Mouse (Mus musculus) heart, adult 9 months (tissue): ENCODE measurements around the gene Mstn.
A peak's percentile ranks its signal among the peaks of the same experiment; 100 is the strongest.

ENCODE experiments used
- DNase-seq, 2 experiments: peaks; one replicate each; pipeline ENCODE4 v3.0.0; 2022; ENCODE audit warnings: low spot score in 2 of 2

The Mstn gene

GRCm38 (mm10) chr1:53093180-53093579 is 31.7 kb downstream of the Mstn start:
- no peak for DNase-seq

GRCm38 (mm10) chr1:53110561-53110960 is 49.1 kb downstream of the Mstn start:
- peak in 1 of 2 experiments; percentile 17 for DNase-seq
